Mouse (Mus musculus): Measurements from ENCODE around the gene Ccl9. TPM values are rescaled to one million over a fixed set of nuclear protein-coding genes. Genes with fewer than 3 reads are reported as not detected.
A peak's percentile ranks its signal among the peaks of the same experiment; 100 is the strongest.

The Ccl9 gene
- total RNA-seq, 2 experiments from 2014 or later, result 4.6 to 5.2 TPM

DNA sequence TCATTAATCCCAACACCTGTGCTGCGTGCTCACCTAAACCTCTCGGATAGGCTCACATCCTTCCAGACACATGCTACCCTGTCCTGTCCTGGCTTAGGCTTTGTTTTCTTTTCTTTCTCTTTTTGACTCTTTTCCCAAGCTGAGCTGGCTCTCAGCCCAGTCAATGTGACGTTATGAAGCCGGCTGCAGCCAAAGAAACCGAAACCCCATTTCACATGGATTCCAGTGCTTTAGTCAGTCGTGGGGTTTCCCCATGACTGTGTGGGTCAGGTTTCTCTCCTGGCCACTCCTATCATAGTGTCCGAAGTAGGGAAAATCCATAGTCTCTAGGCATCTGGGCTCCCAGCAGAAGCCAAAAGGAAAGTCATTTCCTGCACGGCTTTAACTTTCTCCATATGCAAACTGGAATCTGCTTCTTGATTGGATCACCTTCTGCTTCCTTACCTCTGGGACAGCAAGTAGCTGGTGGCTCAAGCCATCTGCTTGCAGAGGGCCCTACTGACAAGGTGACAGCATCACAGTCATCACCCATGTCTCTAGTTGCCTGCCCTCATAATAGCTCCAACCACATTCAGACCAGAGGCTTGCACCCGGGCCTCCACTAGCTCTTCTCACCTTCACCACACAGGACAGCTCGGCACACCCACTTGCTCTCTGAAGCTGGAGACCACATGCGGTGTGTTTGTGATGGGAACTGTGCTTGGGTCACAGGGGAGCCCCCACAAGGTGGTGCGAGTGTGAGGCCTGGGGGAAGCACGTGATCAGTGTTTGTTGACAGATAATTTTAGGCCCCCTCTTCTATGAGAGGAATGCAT lies 43.6 kb downstream of the Ccl9 start:
- DNase-seq, result peak; percentile 34 to 56

DNA sequence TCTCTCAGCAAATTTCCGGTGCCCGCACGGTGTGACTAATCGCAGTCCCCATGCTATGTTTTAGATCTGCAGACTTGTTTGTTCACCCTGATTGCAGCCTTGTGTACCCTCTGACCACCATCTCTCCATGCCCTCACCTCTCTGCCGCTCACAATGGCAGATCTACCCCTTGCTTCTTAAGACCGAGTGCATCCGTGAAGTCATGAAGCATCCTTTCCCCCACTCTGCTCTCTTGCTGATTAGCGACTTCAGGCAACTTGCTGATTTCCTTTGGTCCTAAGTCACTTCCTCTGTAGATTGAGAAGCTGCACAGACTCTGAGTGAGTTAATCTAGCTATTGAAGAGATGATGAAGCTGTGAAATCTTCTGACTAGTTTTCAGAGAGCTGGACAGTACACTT lies 44.3 kb downstream of the Ccl9 start:
- DNase-seq, result no peak

DNA sequence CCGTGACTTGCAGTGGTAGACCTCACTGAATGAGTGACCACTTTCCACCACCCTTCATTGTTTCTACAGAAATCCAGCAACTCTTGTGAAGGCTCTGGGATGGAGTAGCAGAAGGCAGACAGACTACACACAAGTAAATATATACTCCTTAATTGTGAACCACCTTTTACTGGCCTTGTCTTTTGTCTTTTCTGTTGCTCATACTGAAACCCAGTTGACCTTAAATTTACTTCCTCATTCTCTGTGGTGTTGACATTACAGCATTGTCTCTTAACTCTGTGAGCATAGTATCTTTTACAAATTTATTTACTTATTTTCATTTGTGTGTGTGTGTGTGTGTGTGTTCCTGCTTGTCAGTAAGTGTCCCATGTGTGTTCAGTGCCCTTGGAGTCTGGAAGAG lies 45.2 kb downstream of the Ccl9 start:
- DNase-seq, result no peak

DNA sequence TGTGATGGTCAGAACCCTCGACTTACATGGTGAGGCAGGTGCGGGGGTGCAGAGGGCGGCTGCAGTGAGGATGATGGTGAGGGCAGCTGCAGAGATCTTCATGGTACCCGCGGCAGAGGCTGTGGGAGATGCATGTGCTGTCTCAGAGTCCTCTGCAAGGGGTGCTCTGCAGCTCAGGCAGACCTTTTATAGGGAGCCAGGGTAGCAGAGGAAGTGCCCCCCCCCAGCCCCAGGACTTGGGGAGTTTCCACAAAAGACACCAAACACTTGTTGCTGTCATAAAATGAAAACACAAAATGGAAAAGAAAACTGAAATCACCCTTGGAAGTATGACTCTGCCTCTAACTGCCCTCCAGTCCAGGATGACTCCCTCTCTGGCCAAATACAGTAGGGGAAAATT lies 48.1 kb downstream of the Ccl9 start, which contains the start of gene Ccl5:
Ccl5 (minus strand) TSS at position 159 of the 400 bp plus-strand sequence.
- DNase-seq, result no peak

DNA sequence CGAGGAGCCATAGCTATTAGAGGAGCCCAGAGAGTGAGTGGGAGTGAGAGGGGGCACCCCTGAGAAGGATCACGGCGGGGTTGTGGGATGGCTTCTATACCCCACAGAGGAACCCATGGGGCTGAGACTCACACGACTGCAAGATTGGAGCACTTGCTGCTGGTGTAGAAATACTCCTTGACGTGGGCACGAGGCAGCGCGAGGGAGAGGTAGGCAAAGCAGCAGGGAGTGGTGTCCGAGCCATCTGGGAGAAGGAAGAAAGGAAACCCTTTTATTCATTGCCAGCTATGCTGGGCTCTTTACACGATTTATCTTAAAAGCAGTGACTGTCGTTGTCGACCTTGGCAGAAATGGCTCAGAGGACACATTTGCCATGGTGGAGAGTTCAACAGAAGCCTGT lies 49.4 kb downstream of the Ccl9 start:
- no peak for DNase-seq

Other genes starting within 250 kb of the Ccl9 start
- gene Rasl10b, start 169.5 kb downstream of the Ccl9 start, total RNA-seq (2021), result 100 to 1,000 TPM; 223 to 227 TPM
- under 1 TPM; 0.12 to 0.15 TPM for gene Gas2l2, start 149.2 kb downstream of the Ccl9 start, total RNA-seq (2021)
- not detected for gene 1700020L24Rik, start 141.0 kb downstream of the Ccl9 start, total RNA-seq (2021)
- gene Mmp28, start 115.6 kb downstream of the Ccl9 start, total RNA-seq (2021), result 1 to 10 TPM; 2.9 to 4.0 TPM
- 10 to 100 TPM; 75.0 to 77.4 TPM for gene Taf15, start 105.5 kb downstream of the Ccl9 start, total RNA-seq (2021)
- gene Heatr9, start 56.5 kb downstream of the Ccl9 start, total RNA-seq (2021), result not detected
- gene Ccl5, start 48.1 kb downstream of the Ccl9 start, total RNA-seq (2021), result not detected
- gene Ccl6, start 14.5 kb upstream of the Ccl9 start, total RNA-seq (2021), result 1 to 10 TPM in 1 of 2 experiments, under 1 TPM in 1; 0.82 to 2.0 TPM
- gene Rpl9-ps1, start 67.0 kb upstream of the Ccl9 start, total RNA-seq (2021), result not detected
- not detected for gene Ccl3, start 70.7 kb upstream of the Ccl9 start, total RNA-seq (2021)
- gene Ccl4, start 83.9 kb upstream of the Ccl9 start, total RNA-seq (2021), result not detected
- gene Wfdc17, start 125.4 kb upstream of the Ccl9 start, total RNA-seq (2021), result under 1 TPM in 1 of 2 experiments, not detected in 1; 0.81 TPM
- gene Wfdc18, start 130.4 kb upstream of the Ccl9 start, total RNA-seq (2021), result not detected
- gene Wfdc21, start 168.3 kb upstream of the Ccl9 start, total RNA-seq (2021), result not detected
- 10 to 100 TPM; 15.8 to 17.7 TPM for gene Heatr6, start 175.1 kb upstream of the Ccl9 start, total RNA-seq (2021)

Data from layer of hippocampus, postnatal 36 days (tissue).